Mouse (Mus musculus) kidney, adult 2 months (tissue): Measurements from ENCODE around the gene Pitpnm1. TPM values are rescaled to one million over a fixed set of nuclear protein-coding genes. Genes with fewer than 3 reads are reported as not detected.
"Not testable (repeated sequence)": the region's sequence is repeated elsewhere in the genome, so short reads cannot be mapped to it uniquely, and the experiment has no call there.

Experiments
- DNase-seq: peaks from one replicate; pipeline ENCODE4 v3.0.0; 2021
- H3K27ac ChIP-seq: fragments of 200-500 bp; 2 replicates; pipeline ENCODE4 v1.5.1; 2012; ENCODE audit warnings: low read depth, low read length, control low read depth, inconsistent platforms; ENCODE audit not compliant: insufficient read depth
- H3K27me3 ChIP-seq: fragments of 200-500 bp; replicated peaks from 2 replicates; pipeline ENCODE4 v1.6.1; 2012; ENCODE audit warnings: mild to moderate bottlenecking, moderate library complexity, low read length, inconsistent platforms; ENCODE audit not compliant: control insufficient read depth, insufficient read depth
- H3K36me3 ChIP-seq: fragments of 200-500 bp; 2 replicates; pipeline ENCODE4 v1.6.1; 2012; ENCODE audit warnings: mild to moderate bottlenecking, moderate library complexity, low read length, inconsistent platforms; ENCODE audit not compliant: control insufficient read depth, insufficient read depth
- H3K4me1 ChIP-seq: fragments of 200-500 bp; 2 replicates; pipeline ENCODE4 v1.6.1; 2011; ENCODE audit warnings: low read length; ENCODE audit not compliant: control insufficient read depth, insufficient read depth
- H3K4me3 ChIP-seq: fragments of 200-500 bp; 2 replicates; pipeline ENCODE4 v1.5.1; 2011; ENCODE audit warnings: mild to moderate bottlenecking, low read depth, low read length, control low read depth; ENCODE audit not compliant: insufficient read depth
- CTCF ChIP-seq: fragments of 200-500 bp; conservative IDR thresholded peaks from 2 replicates; pipeline ENCODE4 v1.5.1; 2011; ENCODE audit warnings: low read depth, mild to moderate bottlenecking, control low read depth, low read length, moderate library complexity, mixed read lengths; ENCODE audit not compliant: insufficient read depth, insufficient read length
- POLR2A ChIP-seq: fragments of 200-500 bp; IDR thresholded peaks from one replicate; pipeline ENCODE4 v1.6.1; 2011; ENCODE audit warnings: low read depth, low read length, control low read depth
- WGBS: fragments of 180-500 bp; shearing (Covaris S2); methylation state at CpG from one replicate; pipeline ENCODE4 v1.1.7; 2018; 5-methylcytosine and 5-hydroxymethylcytosine counted together
- polyA plus RNA-seq: library from polyadenylated mRNA; depleted of rRNA; stranded (reverse); fragments of >200 nt; gene quantifications from 2 replicates; pipeline ENCODE4 v1.2.3, GENCODE M21; 2012

The Pitpnm1 gene
- polyA plus RNA-seq, 1 experiment: 46.3 TPM

GRCm38 (mm10) chr19:4135963-4136345 lies 36.2 kb downstream of the Pitpnm1 start:
- not testable (repeated sequence) for DNase-seq, H3K4me1 ChIP-seq, H3K27me3 ChIP-seq, H3K36me3 ChIP-seq, H3K27ac ChIP-seq, H3K4me3 ChIP-seq
- 19% methylated on average over 8 of the region's 8 CpGs for WGBS
- peak; percentile 48 for TF ChIP-seq CTCF

- H3K36me3 ChIP-seq: no peaks in the 10 kb centered on the region
- H3K27me3 ChIP-seq: no peaks in the 10 kb centered on the region
- no peak overlapping the region for H3K27ac ChIP-seq
- no peaks in the 10 kb centered on the region for H3K4me1 ChIP-seq
- no peak for DNase-seq
- 83% methylated on average over 5 of the region's 5 CpGs for WGBS
- H3K4me3 ChIP-seq: no peak overlapping the region
- no peak for TF ChIP-seq POLR2A
These were observed 36.7 kb downstream of the Pitpnm1 start for GRCm38 (mm10) chr19:4136463-4136862.

- no peak overlapping the region for H3K4me3 ChIP-seq
- WGBS: 80% methylated on average over 5 of the region's 5 CpGs
- no peaks in the 10 kb centered on the region for H3K4me1 ChIP-seq
- H3K27ac ChIP-seq: no peak overlapping the region
- no peaks in the 10 kb centered on the region for H3K36me3 ChIP-seq
- TF ChIP-seq POLR2A (no peak), CTCF (no peak)
- no peak for DNase-seq
- no peaks in the 10 kb centered on the region for H3K27me3 ChIP-seq
These were observed 38.1 kb downstream of the Pitpnm1 start for GRCm38 (mm10) chr19:4137913-4138312.

GRCm38 (mm10) chr19:4139446-4139845 lies 39.6 kb downstream of the Pitpnm1 start, which contains the start of gene Gpr152:
Gpr152 (plus strand) TSS chr19:4139787.
- 89% methylated on average over 2 of the region's 2 CpGs for WGBS
- no peak within 1 kb of the TSS for H3K4me3 ChIP-seq
- no peak for DNase-seq
- H3K27me3 ChIP-seq: no peaks in the 10 kb centered on the region
- no peak within 1 kb of the TSS for H3K27ac ChIP-seq
- TF ChIP-seq CTCF (no peak), POLR2A (no peak)
- H3K36me3 ChIP-seq: no peaks in the 10 kb centered on the region
- H3K4me1 ChIP-seq: no peaks in the 10 kb centered on the region

GRCm38 (mm10) chr19:4140147-4140546 lies 40.3 kb downstream of the Pitpnm1 start:
- WGBS: 60% methylated on average over 6 of the region's 6 CpGs
- H3K27ac ChIP-seq: no peak overlapping the region
- H3K36me3 ChIP-seq: no peaks in the 10 kb centered on the region

GRCm38 (mm10) chr19:4142416-4143173 lies 42.8 kb downstream of the Pitpnm1 start:
- WGBS: 75% methylated on average over 18 of the region's 18 CpGs
- Histone ChIP-seq H3K27me3 (no peaks in the 10 kb centered on the region), H3K27ac (no peak overlapping the region), H3K36me3 (no peaks in the 10 kb centered on the region), H3K4me1 (no peaks in the 10 kb centered on the region), H3K4me3 (no peak overlapping the region)
- no peak for TF ChIP-seq POLR2A
- no peak for TF ChIP-seq CTCF
- DNase-seq: peak; percentile 75

More at GRCm38 (mm10) chr19:4140147-4140546, 40.3 kb downstream of the Pitpnm1 start:
- Histone ChIP-seq H3K4me1 (no peaks in the 10 kb centered on the region), H3K4me3 (no peak overlapping the region), H3K27me3 (no peaks in the 10 kb centered on the region)
- TF ChIP-seq CTCF (no peak), POLR2A (no peak)
- no peak for DNase-seq

GRCm38 (mm10) chr19:4143759-4144268 lies 44.0 kb downstream of the Pitpnm1 start, which contains the start of gene Cabp4:
Cabp4 (minus strand) TSS chr19:4144033.
- Histone ChIP-seq H3K27me3 (no peaks in the 10 kb centered on the region), H3K36me3 (no peaks in the 10 kb centered on the region), H3K4me3 (no peak within 1 kb of the TSS), H3K27ac (no peak within 1 kb of the TSS), H3K4me1 (peaks cover 5% of the 10 kb centered on the region; the same call in 1 of the 2 replicates)
- DNase-seq: no peak
- TF ChIP-seq POLR2A (no peak), CTCF (no peak)
- WGBS: 76% methylated on average over 7 of the region's 7 CpGs
